Mouse (Mus musculus) regulatory T cell (primary cell): ENCODE data around the gene Bicc1.

Experiments
- in situ Hi-C: fragments of 300-600 bp; cut with MboI, MseI; formaldehyde crosslinking; loops from one replicate; pipeline ENCODE4 v1.15.1; 2025; ENCODE audit warnings: high pct_unique_total_duplicates

Bicc1 gene

GRCm38 (mm10) chr10:70998136-70998535, 161.4 kb downstream of the Bicc1 start:
- in situ Hi-C loops: no loop called here

GRCm38 (mm10) chr10:70996051-70996450, 163.4 kb downstream of the Bicc1 start:
- in situ Hi-C loops: no loop called here

GRCm38 (mm10) chr10:70994135-70994497, 165.4 kb downstream of the Bicc1 start:
- in situ Hi-C loops: no loop called here

GRCm38 (mm10) chr10:70993497-70994134, 165.9 kb downstream of the Bicc1 start:
- in situ Hi-C loops: no loop called here

GRCm38 (mm10) chr10:70987396-70987795, 172.1 kb downstream of the Bicc1 start:
- in situ Hi-C loops: no loop called here

GRCm38 (mm10) chr10:70983036-70983670, 176.3 kb downstream of the Bicc1 start:
- in situ Hi-C loops: no loop called here

- in situ Hi-C loops: no loop called here
Measured at GRCm38 (mm10) chr10:70982156-70982555, 177.3 kb downstream of the Bicc1 start.

GRCm38 (mm10) chr10:70979657-70980056, 179.8 kb downstream of the Bicc1 start:
- in situ Hi-C loops: no loop called here

- in situ Hi-C loops: no loop called here
Measured at GRCm38 (mm10) chr10:70977141-70977540, 182.4 kb downstream of the Bicc1 start.

GRCm38 (mm10) chr10:70976633-70977032, 182.9 kb downstream of the Bicc1 start:
- in situ Hi-C loops: no loop called here

GRCm38 (mm10) chr10:70971156-70971555, 188.3 kb downstream of the Bicc1 start:
- in situ Hi-C loops: loop anchor here (25.0 kb wide), 1 partner anchor 659 kb away; no protein-coding TSS in a partner anchor

- in situ Hi-C loops: loop anchor here (25.0 kb wide), 1 partner anchor 657 kb away; no protein-coding TSS in a partner anchor
Measured at GRCm38 (mm10) chr10:70968848-70969683, 190.4 kb downstream of the Bicc1 start.

GRCm38 (mm10) chr10:70966642-70967345, 192.7 kb downstream of the Bicc1 start:
- in situ Hi-C loops: loop anchor here (25.0 kb wide), 1 partner anchor 654 kb away; no protein-coding TSS in a partner anchor

GRCm38 (mm10) chr10:70964706-70965105, 194.8 kb downstream of the Bicc1 start:
- in situ Hi-C loops: loop anchor here (25.0 kb wide), 1 partner anchor 652 kb away; no protein-coding TSS in a partner anchor

- in situ Hi-C loops: loop anchor here (25.0 kb wide), 1 partner anchor 651 kb away; no protein-coding TSS in a partner anchor
Measured at GRCm38 (mm10) chr10:70963599-70964193, 195.8 kb downstream of the Bicc1 start.

- in situ Hi-C loops: loop anchor here (25.0 kb wide), 1 partner anchor 649 kb away; no protein-coding TSS in a partner anchor
Measured at GRCm38 (mm10) chr10:70961641-70962040, 197.9 kb downstream of the Bicc1 start.

GRCm38 (mm10) chr10:70960396-70960795, 199.1 kb downstream of the Bicc1 start:
- in situ Hi-C loops: loop anchor here (25.0 kb wide), 1 partner anchor 648 kb away; no protein-coding TSS in a partner anchor

- in situ Hi-C loops: loop anchor here (25.0 kb wide), 1 partner anchor 640 kb away; no protein-coding TSS in a partner anchor
Measured at GRCm38 (mm10) chr10:70952770-70953147, 206.7 kb downstream of the Bicc1 start.

GRCm38 (mm10) chr10:70952056-70952769, 207.3 kb downstream of the Bicc1 start:
- in situ Hi-C loops: loop anchor here (25.0 kb wide), 1 partner anchor 640 kb away; no protein-coding TSS in a partner anchor

GRCm38 (mm10) chr10:70950105-70950424, 209.4 kb downstream of the Bicc1 start:
- in situ Hi-C loops: loop anchor here (25.0 kb wide), 1 partner anchor 638 kb away; no protein-coding TSS in a partner anchor
